Mouse (Mus musculus): ENCODE results near the gene Proser2. TPM values are rescaled to one million over a fixed set of nuclear protein-coding genes. Genes with fewer than 3 reads are reported as not detected.
"Not testable (repeated sequence)": the region's sequence is repeated elsewhere in the genome, so short reads cannot be mapped to it uniquely, and the experiment has no call there.

Proser2 gene
- total RNA-seq, 2 experiments from 2014 or later: not detected

GRCm38 (mm10) chr2:6140572-6141161 is 10.7 kb upstream of the Proser2 start:
- ATAC-seq (replicated peaks; ENCODE audit: low FRiP score, low TSS enrichment, poor library complexity, severe bottlenecking): no peak

GRCm38 (mm10) chr2:6133871-6134270 is 3.9 kb upstream of the Proser2 start:
- no peak for ATAC-seq (replicated peaks; ENCODE audit: low FRiP score, low TSS enrichment, poor library complexity, severe bottlenecking)

- ATAC-seq (replicated peaks; ENCODE audit: low FRiP score, low TSS enrichment, poor library complexity, severe bottlenecking): no peak
These were observed 1.1 kb downstream of the Proser2 start for GRCm38 (mm10) chr2:6128881-6129280.

- peak; percentile 61 for ATAC-seq (replicated peaks; ENCODE audit: low FRiP score, low TSS enrichment, poor library complexity, severe bottlenecking)
These were observed 1.7 kb downstream of the Proser2 start for GRCm38 (mm10) chr2:6128136-6128805.

GRCm38 (mm10) chr2:6123046-6123445 is 7.0 kb downstream of the Proser2 start:
- no peak for ATAC-seq (replicated peaks; ENCODE audit: low FRiP score, low TSS enrichment, poor library complexity, severe bottlenecking)

GRCm38 (mm10) chr2:6121091-6121490 is 8.9 kb downstream of the Proser2 start:
- no peak for ATAC-seq (replicated peaks; ENCODE audit: low FRiP score, low TSS enrichment, poor library complexity, severe bottlenecking)

- ATAC-seq (replicated peaks; ENCODE audit: low FRiP score, low TSS enrichment, poor library complexity, severe bottlenecking): peak; percentile 93
These were observed 11.8 kb downstream of the Proser2 start for GRCm38 (mm10) chr2:6118246-6118645.

GRCm38 (mm10) chr2:6113792-6114191 is 16.2 kb downstream of the Proser2 start:
- no peak for ATAC-seq (replicated peaks; ENCODE audit: low FRiP score, low TSS enrichment, poor library complexity, severe bottlenecking)

GRCm38 (mm10) chr2:6112619-6113018 is 17.4 kb downstream of the Proser2 start:
- no peak for ATAC-seq (replicated peaks; ENCODE audit: low FRiP score, low TSS enrichment, poor library complexity, severe bottlenecking)

GRCm38 (mm10) chr2:6105437-6105836 is 24.6 kb downstream of the Proser2 start:
- no peak for ATAC-seq (replicated peaks; ENCODE audit: low FRiP score, low TSS enrichment, poor library complexity, severe bottlenecking)

- ATAC-seq (replicated peaks; ENCODE audit: low FRiP score, low TSS enrichment, poor library complexity, severe bottlenecking): no peak
These were observed 29.3 kb downstream of the Proser2 start for GRCm38 (mm10) chr2:6100755-6101154.

- 0 out of 2 replicates have a peak, but pooled peaks have one; percentile 34 for ATAC-seq (replicated peaks; ENCODE audit: low FRiP score, low TSS enrichment, poor library complexity, severe bottlenecking)
These were observed 29.8 kb downstream of the Proser2 start for GRCm38 (mm10) chr2:6100027-6100749.

GRCm38 (mm10) chr2:6099443-6099842 is 30.6 kb downstream of the Proser2 start:
- ATAC-seq (replicated peaks; ENCODE audit: low FRiP score, low TSS enrichment, poor library complexity, severe bottlenecking): no peak

- no peak for ATAC-seq (replicated peaks; ENCODE audit: low FRiP score, low TSS enrichment, poor library complexity, severe bottlenecking)
These were observed 31.1 kb downstream of the Proser2 start for GRCm38 (mm10) chr2:6098924-6099323.

GRCm38 (mm10) chr2:6097113-6097716 is 32.8 kb downstream of the Proser2 start:
- ATAC-seq (replicated peaks; ENCODE audit: low FRiP score, low TSS enrichment, poor library complexity, severe bottlenecking): no peak

GRCm38 (mm10) chr2:6089941-6090340 is 40.1 kb downstream of the Proser2 start:
- not testable (repeated sequence) for ATAC-seq (replicated peaks; ENCODE audit: low FRiP score, low TSS enrichment, poor library complexity, severe bottlenecking)

- ATAC-seq (replicated peaks; ENCODE audit: low FRiP score, low TSS enrichment, poor library complexity, severe bottlenecking): no peak
These were observed 42.9 kb downstream of the Proser2 start for GRCm38 (mm10) chr2:6087151-6087550.

GRCm38 (mm10) chr2:6085622-6086530 is 44.1 kb downstream of the Proser2 start:
- 0 out of 2 replicates have a peak, but pooled peaks have one; percentile 46 for ATAC-seq (replicated peaks; ENCODE audit: low FRiP score, low TSS enrichment, poor library complexity, severe bottlenecking)

GRCm38 (mm10) chr2:6083696-6084095 is 46.3 kb downstream of the Proser2 start:
- no peak for ATAC-seq (replicated peaks; ENCODE audit: low FRiP score, low TSS enrichment, poor library complexity, severe bottlenecking)
